Mouse (Mus musculus) gastrocnemius, adult 2 months (tissue): ENCODE results near the gene Arid3b. TPM values are rescaled to one million over a fixed set of nuclear protein-coding genes. Genes with fewer than 3 reads are reported as not detected.

Experiments
- DNase-seq: peaks from one replicate; pipeline ENCODE4 v3.0.0; 2022
- H3K27ac ChIP-seq: fragments of 200-600 bp; 2 replicates; pipeline ENCODE4 v1.8.1; 2022; ENCODE audit warnings: mild to moderate bottlenecking
- H3K4me3 ChIP-seq: fragments of 200-600 bp; 2 replicates; pipeline ENCODE4 v1.8.1; 2022; ENCODE audit warnings: mild to moderate bottlenecking, moderate library complexity
- CTCF ChIP-seq: fragments of 200-600 bp; IDR thresholded peaks from 2 replicates; pipeline ENCODE4 v1.8.1; 2022; ENCODE audit warnings: antibody characterized with exemption, mild to moderate bottlenecking, moderate library complexity
- intact Hi-C: fragments of 180-260 bp; cut with DNase I; formaldehyde crosslinking; loops from one replicate; pipeline ENCODE4 v1.15.1; 2025
- total RNA-seq, 2 experiments: library from RNA; stranded (reverse); gene quantifications; 2 replicates each; pipeline ENCODE4 v1.2.3; 2021

Gene Arid3b
- total RNA-seq, 2 experiments from 2014 or later = 3.1 to 3.4 TPM

GRCm38 (mm10) chr9:57817220-57817667 is 19.3 kb downstream of the Arid3b start:
- intact Hi-C loops = no loop called here
- H3K27ac ChIP-seq = peak overlapping the region; percentile 24; the same call in 1 of the 2 replicates
- H3K4me3 ChIP-seq = peak overlapping the region; percentile 2; the same call in 1 of the 2 replicates
- peak; percentile 48 for DNase-seq
- no peak for TF ChIP-seq CTCF

GRCm38 (mm10) chr9:57814866-57815265 is 21.7 kb downstream of the Arid3b start:
- DNase-seq = no peak
- Histone ChIP-seq H3K4me3 (no peak overlapping the region), H3K27ac (no peak overlapping the region)
- intact Hi-C loops = no loop called here
- TF ChIP-seq CTCF = no peak

- Histone ChIP-seq H3K4me3 (no peak overlapping the region), H3K27ac (no peak overlapping the region)
- intact Hi-C loops = no loop called here
- no peak for DNase-seq
- no peak for TF ChIP-seq CTCF
Measured at GRCm38 (mm10) chr9:57814014-57814413, 22.6 kb downstream of the Arid3b start.

GRCm38 (mm10) chr9:57811793-57812733 is 24.5 kb downstream of the Arid3b start:
- intact Hi-C loops = no loop called here
- DNase-seq = no peak
- Histone ChIP-seq H3K4me3 (no peak overlapping the region), H3K27ac (no peak overlapping the region)
- TF ChIP-seq CTCF = no peak

- intact Hi-C loops = no loop called here
- Histone ChIP-seq H3K27ac (no peak overlapping the region), H3K4me3 (no peak overlapping the region)
- no peak for DNase-seq
- TF ChIP-seq CTCF = no peak
Measured at GRCm38 (mm10) chr9:57810691-57811090, 25.9 kb downstream of the Arid3b start.

- DNase-seq = no peak
- no peak overlapping the region for H3K27ac ChIP-seq
- intact Hi-C loops = no loop called here
- H3K4me3 ChIP-seq = no peak overlapping the region
- no peak for TF ChIP-seq CTCF
Measured at GRCm38 (mm10) chr9:57808771-57809310, 27.8 kb downstream of the Arid3b start.

- Histone ChIP-seq H3K27ac (no peak overlapping the region), H3K4me3 (no peak overlapping the region)
- intact Hi-C loops = no loop called here
- DNase-seq = no peak
- no peak for TF ChIP-seq CTCF
Measured at GRCm38 (mm10) chr9:57807174-57807651, 29.4 kb downstream of the Arid3b start.

- TF ChIP-seq CTCF = no peak
- DNase-seq = no peak
- Histone ChIP-seq H3K27ac (no peak overlapping the region), H3K4me3 (no peak overlapping the region)
- intact Hi-C loops = no loop called here
Measured at GRCm38 (mm10) chr9:57806066-57806481, 30.5 kb downstream of the Arid3b start.

GRCm38 (mm10) chr9:57805087-57805737 is 31.4 kb downstream of the Arid3b start:
- DNase-seq = no peak
- intact Hi-C loops = no loop called here
- TF ChIP-seq CTCF = no peak
- H3K4me3 ChIP-seq = no peak overlapping the region
- H3K27ac ChIP-seq = peak overlapping the region; percentile 39; the same call in 1 of the 2 replicates

GRCm38 (mm10) chr9:57803839-57804238 is 32.8 kb downstream of the Arid3b start:
- intact Hi-C loops = no loop called here
- H3K4me3 ChIP-seq = no peak overlapping the region
- DNase-seq = no peak
- H3K27ac ChIP-seq = no peak overlapping the region
- TF ChIP-seq CTCF = no peak

GRCm38 (mm10) chr9:57803047-57803446 is 33.5 kb downstream of the Arid3b start:
- H3K4me3 ChIP-seq = no peak overlapping the region
- no peak overlapping the region for H3K27ac ChIP-seq
- intact Hi-C loops = no loop called here
- no peak for TF ChIP-seq CTCF
- no peak for DNase-seq

GRCm38 (mm10) chr9:57800325-57800975 is 36.1 kb downstream of the Arid3b start:
- no peak overlapping the region for H3K27ac ChIP-seq
- DNase-seq = no peak
- no peak overlapping the region for H3K4me3 ChIP-seq
- no peak for TF ChIP-seq CTCF
- intact Hi-C loops = no loop called here
